Mouse (Mus musculus) Muller cell, postnatal 12 days (primary cell): ENCODE data around the gene Strn4.

ENCODE experiments used
- DNase-seq: peaks from one replicate; pipeline ENCODE4 v3.0.0-alpha.2; 2015; ENCODE audit errors: inconsistent ontology term

The Strn4 gene

GRCm38 (mm10) chr7:16815351-16815941 is at the start of gene Strn4:
Gene Strn4, plus strand, starts transcription at chr7:16815889.
- no peak for DNase-seq

- peak; percentile 12 for DNase-seq
These were observed 49.2 kb upstream of the Strn4 start for GRCm38 (mm10) chr7:16766443-16766842.

- no peak for DNase-seq
These were observed 39.8 kb upstream of the Strn4 start for GRCm38 (mm10) chr7:16775888-16776287.

- DNase-seq: no peak
These were observed 35.6 kb upstream of the Strn4 start for GRCm38 (mm10) chr7:16780076-16780475.

GRCm38 (mm10) chr7:16780825-16781554 is 34.7 kb upstream of the Strn4 start, which contains the start of gene Slc1a5:
Gene Slc1a5, plus strand, starts transcription at chr7:16781340.
- peak; percentile 88 for DNase-seq

- DNase-seq: no peak
These were observed 34.2 kb upstream of the Strn4 start for GRCm38 (mm10) chr7:16781555-16781815.

- peak; percentile 49 for DNase-seq
These were observed 33.7 kb upstream of the Strn4 start for GRCm38 (mm10) chr7:16781816-16782554.

GRCm38 (mm10) chr7:16782555-16783125 is 33.0 kb upstream of the Strn4 start:
- no peak for DNase-seq

- DNase-seq: no peak
These were observed 32.4 kb upstream of the Strn4 start for GRCm38 (mm10) chr7:16783224-16783688.

- peak; percentile 29 for DNase-seq
These were observed 31.8 kb upstream of the Strn4 start for GRCm38 (mm10) chr7:16783758-16784415.

- no peak for DNase-seq
These were observed 31.2 kb upstream of the Strn4 start for GRCm38 (mm10) chr7:16784498-16784976.

- no peak for DNase-seq
These were observed 30.1 kb upstream of the Strn4 start for GRCm38 (mm10) chr7:16785541-16786083.

GRCm38 (mm10) chr7:16792316-16792715 is 23.4 kb upstream of the Strn4 start:
- DNase-seq: no peak

GRCm38 (mm10) chr7:16793010-16793725 is 22.5 kb upstream of the Strn4 start:
- no peak for DNase-seq

- DNase-seq: no peak
These were observed 20.8 kb upstream of the Strn4 start for GRCm38 (mm10) chr7:16794886-16795285.

GRCm38 (mm10) chr7:16804409-16805028 is 11.2 kb upstream of the Strn4 start:
- DNase-seq: no peak

GRCm38 (mm10) chr7:16807936-16808335 is 7.8 kb upstream of the Strn4 start:
- DNase-seq: no peak

GRCm38 (mm10) chr7:16808647-16809046 is 7.0 kb upstream of the Strn4 start:
- DNase-seq: no peak

GRCm38 (mm10) chr7:16809739-16810138 is 6.0 kb upstream of the Strn4 start:
- peak; percentile 51 for DNase-seq

GRCm38 (mm10) chr7:16810399-16810919 is 5.2 kb upstream of the Strn4 start:
- DNase-seq: no peak
